Mouse (Mus musculus) urinary bladder, postnatal 36 days (tissue): ENCODE measurements at regions not wholly inside any gene's neighbourhood (a gene's known extent, or its start where the extent isn't known, plus 50 kb on each side); places are given as distances from the start of the nearest gene placed in this dataset.

Experiments used
- DNase-seq, 2 experiments: peaks; one replicate each; pipeline ENCODE4 v3.0.0; 2022; ENCODE audit warnings: low spot score in 2 of 2, mixed read lengths in 1 of 2

DNA sequence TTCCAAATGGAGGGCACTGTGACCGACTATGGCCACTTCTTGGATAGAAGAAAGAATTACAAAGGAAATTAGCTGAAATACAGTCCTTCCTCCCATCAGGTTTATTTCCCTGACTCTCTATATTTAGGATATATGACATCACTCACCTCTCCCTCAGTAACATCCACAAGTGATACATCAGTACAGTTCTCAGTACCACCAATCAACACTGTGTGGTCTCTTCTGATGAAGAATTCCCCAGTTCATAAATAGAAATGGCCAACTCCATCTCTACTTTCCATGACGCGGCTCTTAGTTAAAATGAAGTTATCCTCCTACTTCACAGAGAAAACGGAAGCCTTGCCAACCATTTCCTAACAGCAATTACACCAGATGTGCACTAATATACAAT, 208.3 kb upstream of the Dio2 start:
- DNase-seq: no peak

DNA sequence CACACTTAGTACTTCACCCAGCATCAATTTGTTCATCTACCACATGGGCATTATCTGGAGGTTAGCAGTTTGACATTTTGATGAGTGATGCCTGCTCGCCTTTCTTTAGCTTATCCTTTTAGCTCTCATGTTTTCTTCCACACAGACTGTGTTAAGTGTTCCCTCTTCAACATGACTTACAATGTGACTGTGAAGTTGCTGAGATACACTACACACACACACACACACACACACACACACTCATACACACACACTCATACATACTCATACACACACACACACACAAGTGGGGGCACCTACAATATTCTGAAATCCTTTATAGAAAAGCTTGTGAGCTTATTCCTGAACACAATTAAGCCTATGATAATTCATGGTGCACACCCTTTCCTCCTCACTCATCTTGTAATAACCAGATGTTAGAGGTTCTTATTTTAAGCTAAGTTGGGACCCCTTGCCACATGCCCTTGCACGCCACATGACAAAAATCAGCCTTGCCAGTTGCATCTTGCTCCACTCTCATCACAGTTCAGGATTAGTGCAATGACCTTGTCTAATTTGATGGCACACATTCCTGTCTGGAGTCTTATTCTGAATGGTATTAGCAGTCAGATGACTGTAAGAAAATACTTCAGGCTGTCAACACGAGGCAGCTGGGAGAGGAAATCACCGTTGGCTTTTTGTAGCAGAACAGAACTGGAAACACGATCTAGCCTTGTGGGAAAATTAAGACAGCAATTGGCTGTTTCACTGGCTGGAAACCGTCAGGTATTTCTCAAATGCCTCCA, 207.7 kb upstream of the Dio2 start:
- DNase-seq: no peak

DNA sequence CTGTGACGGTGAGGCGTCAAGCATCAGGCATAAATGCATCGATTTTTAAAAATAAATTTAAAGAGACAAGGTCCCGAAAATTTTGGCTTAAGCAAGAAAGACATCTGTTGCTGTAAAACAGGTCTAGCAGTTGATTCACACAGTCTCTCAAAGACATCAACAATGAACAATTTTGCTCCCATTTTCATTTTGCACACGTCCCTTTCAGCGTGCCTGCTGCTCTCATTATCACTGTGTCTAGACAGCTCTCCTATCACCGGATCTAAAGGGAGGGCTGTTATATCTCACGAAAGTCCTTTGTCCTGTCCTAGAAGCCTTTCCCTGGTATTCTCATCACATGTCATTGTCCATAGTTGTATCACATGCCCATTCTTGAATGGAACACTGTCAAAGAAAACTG, 194.4 kb upstream of the Dio2 start:
- DNase-seq: no peak

DNA sequence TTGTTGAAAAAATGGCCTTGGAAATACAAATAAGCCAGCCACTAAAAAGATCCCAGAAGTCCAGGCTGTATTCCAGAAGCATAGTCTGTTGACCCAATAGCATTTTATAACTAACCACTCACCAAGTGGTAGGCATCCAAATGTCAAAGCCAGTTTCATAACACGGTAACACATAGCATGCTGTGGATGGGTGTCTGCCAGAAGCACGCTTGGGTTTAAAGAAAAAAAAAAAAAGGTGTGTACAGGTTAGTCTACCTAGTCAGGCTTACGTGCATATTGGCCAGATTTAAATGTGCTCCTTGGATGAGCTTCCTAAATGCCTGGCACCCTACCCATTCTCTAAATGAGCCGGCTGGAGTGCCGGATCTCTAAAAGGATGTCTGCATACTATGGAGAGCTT, 194.0 kb upstream of the Dio2 start:
- DNase-seq: no peak

DNA sequence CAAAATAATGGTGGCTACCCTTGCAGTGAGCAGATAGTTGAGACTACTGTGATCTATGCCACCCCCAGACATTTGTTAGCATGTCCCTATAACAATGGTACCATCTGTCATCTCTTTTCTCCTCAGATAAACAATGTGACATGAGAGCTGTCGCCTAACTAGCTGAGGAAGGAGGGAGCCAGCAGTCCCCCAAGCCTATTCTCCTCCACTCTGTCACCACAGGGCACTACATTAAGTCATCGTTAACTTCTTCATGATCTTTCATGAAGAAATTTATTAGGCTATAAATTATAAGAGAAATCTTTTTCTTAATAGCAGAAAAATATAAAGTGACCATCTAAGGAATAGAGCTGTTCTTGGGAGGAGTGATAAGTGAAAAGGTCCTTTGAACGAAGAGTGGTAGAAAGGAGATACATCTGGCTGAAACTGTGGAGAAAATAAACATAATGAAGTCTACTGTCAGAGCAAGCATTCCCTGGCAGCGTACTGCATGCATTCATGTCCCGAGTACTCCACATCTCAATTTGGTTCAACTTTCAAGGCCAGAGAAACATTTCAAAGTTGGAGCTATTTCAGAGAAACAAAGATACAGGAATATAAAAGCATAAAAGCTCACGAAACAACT, 192.0 kb upstream of the Dio2 start:
- DNase-seq: no peak

DNA sequence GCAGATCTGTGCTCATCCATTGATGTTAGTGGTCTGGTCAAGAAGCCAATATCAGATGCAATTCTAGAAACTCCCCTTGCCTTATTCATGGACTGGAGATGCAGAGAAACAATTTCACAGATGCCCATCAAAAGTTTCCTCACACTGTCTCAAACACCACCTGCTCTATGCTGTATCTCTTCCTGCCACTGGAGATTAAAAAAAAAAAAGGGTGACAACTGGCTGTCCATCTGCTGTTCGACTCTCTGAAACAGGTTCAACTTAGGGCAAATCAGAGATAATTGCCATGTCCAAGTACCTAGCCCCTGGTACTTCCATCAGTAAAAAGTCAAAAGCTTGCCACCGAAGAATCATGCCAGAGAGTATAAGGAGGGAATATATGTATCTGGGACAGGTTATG, 185.4 kb upstream of the Dio2 start:
- DNase-seq: no peak

DNA sequence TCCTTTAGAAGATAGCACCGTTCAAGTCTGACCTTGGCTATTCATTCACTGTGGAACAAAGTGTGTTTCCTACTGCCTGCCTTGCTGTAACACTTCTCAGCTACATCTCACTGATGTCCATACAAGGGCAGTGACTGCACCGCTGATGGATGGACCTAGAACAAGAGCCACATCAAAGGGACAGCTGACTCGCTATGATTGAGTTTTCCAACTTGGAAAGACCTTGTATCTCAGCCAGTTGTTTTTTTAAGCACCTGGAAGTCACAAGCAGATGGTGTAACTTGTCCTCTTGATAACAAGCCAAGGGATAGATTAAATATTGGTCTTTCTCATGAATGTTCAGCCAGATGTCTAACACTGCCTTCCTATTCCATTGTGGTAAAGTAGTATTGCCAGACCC, 184.9 kb upstream of the Dio2 start:
- no peak for DNase-seq

DNA sequence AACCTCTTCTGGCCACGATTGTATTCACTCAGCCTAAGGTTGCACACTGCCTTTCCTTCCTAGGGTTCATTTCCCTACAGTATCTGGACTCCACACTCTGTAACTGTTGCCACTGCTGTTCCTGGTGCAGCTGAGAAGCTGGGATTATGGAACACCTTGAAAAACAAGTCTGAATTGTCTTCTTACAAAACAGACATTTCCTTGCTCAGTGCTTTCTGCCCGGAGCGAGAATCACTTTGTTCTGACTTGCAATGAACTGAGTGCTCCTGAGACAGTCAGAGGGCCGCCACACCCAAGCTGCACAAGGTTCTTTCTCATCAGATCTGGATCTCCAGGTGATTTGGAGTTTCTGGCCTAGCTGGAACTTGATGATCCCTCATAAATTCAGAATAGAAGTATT, 183.0 kb upstream of the Dio2 start:
- peak; percentile 3 to 4 for DNase-seq

DNA sequence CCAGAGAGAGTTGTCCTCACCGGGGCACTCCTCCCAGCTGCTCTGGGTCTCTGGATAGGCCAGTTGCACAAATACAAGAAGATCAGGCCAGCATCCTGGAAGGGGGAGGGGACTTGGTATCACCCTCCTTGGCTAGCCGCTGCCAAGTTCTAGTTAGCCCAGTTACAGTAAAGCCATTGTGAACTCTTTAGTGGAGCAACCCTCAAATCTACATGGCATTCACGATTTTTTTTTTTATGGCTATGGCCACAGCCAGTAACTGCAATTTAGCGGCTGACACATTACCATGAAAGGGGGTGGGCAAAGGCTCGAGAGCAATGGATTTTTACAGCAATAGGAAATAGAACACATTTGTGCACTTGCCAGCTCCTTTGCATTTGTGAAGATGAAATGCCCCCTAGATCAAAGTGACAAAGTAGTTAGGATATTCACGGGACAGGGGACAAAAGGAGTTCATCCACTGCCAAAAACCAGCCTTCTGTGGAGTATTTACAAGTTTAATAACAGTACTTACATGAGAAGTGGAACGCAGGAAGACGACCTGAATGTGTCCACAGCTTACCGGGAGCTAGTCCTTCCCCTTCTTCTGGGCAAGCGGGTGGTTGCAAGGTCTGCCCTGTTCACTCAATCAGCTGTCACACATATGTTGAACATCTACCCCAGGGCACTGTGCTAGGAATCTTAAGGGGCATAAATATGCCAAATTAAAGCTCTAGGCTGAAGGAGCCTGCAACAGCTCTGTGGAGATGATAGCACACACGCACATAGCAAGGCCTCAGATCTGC, 177.9 kb upstream of the Dio2 start:
- DNase-seq: peak in 1 of 2 experiments; percentile 2

DNA sequence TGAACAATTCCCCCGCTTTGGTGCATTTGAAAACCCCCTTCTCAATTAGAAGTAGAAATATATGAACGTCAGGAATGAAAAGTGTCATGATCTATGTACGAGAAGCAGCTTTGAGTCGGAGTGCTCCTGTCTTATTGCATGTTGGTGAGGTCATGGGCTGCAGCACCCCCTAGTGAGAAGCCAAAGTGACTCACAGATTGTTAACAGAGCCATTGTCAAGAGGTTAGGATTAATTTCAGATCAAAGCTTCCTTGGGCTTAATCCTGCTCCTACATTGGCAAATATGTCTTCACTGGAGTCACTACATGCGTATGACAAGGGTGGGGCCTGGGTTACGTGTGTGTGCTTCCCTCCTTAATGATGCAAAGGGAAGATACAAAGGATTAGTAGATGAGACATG, 165.8 kb upstream of the Dio2 start:
- DNase-seq: peak; percentile 3 to 12

DNA sequence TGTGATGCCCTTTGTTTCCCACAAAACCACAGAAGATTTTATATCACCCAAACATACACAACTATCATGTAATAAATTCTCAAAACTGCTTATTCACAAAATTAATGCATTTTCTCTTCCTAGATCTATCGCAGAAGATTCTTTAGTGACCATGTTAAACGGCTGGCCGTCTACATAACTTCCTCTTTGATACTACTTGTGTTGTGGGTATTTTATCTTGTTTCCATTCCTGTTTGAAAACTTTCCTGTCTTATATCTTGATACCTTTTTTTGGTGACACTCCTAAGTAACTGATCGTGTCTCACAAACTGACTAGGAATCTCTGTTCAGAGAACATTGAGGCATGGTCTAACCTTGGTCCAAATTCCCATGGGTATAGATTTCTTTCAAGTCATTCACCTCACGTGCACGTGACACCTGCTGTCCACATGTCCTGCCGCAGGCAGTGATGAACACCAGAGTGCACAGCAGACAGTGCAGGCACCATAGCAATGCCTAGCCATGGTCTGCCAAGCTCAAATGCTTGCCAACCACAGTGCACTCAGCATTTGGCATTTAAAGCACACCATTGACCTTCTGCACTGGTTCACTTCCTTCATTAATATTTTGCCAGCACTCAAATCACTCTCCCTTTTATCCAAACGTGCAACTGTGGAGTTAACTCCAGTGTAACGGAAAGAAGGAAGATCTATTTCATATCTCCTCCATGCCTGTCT, 155.6 kb upstream of the Dio2 start:
- DNase-seq: no peak

DNA sequence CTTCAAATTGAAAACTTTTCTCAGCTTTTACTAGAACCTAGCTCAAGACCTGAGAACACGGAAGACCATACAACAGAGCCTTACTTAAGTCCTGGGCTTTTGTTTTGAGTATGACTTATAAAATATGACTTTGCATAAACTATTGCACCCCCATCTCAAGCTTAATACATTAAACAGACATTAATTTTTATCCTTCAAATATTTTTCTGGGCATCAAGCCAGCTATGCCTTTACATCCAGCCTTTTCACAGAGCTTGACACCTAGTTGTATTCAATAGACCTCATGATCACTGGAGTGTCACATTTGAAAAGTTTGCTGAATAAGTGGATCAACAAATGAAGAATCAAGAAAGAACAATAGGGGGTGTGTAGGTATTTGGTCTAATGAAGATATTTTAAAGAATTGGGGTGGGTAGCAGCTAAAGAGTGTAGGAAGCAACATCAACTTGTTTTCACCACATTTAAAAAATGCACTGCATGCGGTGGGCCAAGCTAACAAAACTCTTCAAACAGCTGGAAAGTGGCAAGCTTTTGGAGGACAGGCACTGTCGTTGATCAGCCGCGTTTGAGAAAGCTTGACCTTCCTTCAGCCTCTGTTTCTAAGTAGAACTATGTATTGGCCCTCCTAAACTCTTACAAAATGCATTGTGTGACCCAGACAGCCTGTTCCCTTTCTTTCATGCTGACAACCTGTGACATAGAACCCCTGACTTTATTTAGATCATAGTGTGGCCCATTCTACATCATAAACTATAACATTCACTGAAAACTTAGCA, 138.2 kb upstream of the Dio2 start:
- DNase-seq: no peak

DNA sequence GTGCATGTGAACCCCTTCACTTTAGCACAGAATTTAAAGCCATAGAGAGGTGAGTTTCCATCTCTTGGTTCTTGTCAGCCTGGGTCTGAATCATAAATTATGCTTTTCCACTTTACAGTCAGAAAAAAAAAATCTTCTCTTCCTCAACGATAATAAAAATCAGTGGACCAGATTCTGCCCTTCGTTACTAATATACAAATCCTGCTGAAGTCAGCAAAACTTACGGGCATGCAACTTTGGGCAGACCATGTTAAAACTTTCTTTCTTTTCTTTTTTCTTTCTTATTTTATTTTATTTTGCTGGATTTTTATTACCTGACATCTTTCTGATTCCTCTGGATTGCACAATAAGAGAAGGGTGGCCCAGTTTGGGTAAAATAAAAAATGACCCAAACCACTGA, 136.6 kb upstream of the Dio2 start:
- no peak for DNase-seq

DNA sequence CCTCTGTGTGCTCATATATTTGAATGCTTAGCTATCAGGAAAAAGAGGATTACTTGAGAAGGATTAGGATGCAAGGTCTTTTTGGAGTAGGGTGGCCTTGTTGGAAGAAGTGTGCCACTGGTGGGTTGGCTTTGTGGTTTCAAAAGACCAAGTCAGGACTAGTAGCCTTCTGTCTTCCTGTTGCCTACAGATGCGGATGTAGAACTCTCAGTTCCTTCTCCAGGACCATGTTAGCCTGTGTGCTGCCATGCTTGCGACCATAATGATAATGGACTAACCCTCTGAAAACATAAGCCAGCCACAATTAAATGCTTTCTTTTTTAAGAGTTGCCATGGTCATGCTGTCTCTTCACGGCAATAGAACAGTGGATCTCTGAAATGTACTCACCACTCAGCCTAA, 135.7 kb upstream of the Dio2 start:
- no peak for DNase-seq

DNA sequence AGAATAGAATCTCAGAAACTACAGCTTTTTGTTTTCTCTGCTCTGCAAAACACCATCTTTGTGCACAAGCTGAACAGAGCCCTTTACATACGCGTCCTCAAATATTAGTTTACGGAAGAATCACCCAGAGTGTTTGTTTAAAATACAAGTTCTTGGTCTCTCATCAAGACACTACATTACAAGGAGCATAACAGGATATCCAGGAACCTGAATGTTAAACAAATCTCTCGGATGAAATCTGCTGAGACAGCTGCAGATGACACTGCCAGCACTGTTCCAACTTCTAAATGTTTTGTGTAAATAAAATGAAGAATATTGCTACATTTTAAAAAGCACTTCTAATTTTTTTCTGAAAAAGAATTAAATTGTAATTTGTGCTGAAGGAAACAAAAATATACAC, 128.4 kb upstream of the Dio2 start:
- DNase-seq: no peak

DNA sequence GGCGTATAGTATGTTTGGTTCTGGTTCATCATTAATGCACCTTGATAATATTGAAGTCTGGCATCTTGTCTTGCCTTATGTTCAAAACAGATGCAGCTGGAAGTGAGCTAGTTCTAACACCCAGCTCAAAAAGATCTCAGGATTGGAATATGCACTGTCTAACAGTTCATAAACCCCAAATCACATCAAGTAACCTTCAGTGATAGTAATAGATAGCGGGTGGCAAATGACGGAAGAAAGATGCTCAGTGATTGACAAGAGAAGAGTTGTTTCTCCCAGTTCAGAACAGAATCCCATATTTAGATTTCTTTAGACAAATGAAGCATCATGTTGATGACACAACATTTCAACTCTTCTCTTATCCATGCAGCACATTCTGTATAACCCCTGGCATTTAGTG, 124.4 kb upstream of the Dio2 start:
- DNase-seq: no peak

DNA sequence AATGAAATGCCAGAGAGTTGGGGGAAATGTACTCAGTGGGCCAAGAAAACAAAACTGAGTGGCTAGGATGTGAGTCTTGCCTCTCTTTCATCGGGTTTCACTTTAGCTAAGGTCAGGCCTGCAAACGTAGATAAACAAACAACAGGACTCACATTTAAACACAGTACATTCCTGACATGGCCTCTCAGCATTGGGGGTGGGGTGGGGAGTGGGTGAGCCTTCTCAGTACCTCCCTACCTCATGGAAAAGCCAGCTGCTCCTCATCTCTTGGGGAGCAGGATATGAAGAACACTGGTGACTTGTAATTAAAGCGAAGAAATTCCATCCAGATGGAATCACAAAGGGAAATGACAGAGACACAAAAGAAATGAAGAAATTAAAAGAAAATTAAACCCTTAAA, 119.5 kb upstream of the Dio2 start:
- no peak for DNase-seq

DNA sequence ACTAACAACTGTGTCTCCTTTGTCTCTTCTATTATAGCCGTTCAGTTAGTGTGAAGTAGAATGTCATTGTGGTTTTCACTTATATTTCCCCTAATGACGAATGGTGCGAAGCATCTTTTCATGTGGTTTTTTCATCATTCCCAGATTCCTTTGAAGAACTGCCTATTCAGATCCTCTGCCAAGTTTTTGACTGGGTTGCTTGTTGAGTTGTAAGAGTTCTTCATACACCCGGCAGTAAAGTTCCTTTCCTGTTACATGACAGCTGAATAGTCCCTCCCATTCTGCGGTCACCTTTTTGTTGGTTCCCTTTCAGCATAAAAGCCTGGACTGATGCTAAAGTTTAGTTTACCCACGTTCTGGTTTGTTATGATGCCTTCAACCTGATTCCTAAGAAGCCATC, 72.4 kb upstream of the Dio2 start:
- DNase-seq: no peak

DNA sequence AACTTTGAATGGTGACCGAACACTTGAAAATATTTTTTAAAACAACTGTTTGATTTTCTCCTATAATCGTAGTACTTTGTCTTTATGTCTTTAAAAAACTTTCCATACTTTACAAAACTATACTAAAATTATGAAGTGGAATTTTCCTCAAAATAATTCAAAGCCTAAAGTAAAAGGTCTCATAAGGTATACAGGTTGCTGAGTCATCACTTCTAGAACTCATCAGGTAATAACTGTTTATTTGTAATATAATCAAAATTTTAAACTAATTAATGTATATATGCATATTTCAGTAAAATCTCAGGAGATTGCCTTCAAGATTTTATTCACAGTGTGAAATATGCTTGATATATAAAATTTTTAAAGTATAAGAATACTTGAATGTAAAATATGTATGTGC, 52.3 kb upstream of the Dio2 start:
- no peak for DNase-seq
